24 mouse cellular contexts compared by ENCODE assay signal in the genomic region with DNA sequence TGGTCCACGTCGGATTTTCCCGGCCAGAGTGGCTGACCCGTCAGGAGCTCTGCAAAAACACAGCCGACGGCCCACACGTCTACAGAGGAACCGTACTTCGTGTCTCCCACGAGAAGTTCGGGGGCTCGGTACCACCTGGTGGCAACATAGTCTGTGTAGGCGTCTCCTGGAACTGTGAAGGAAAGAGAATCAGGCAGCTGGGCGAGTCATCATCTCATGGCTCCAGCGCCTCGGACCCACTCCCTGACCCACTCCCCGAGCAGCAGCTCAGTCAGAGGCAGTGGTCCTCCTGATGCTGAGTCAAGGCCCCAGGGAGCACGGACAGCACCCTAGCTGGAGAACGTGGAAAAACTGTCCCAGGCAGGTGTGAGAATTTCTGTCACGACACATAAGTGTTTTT. TPM values are rescaled to one million over a fixed set of nuclear protein-coding genes. Genes with fewer than 3 reads are reported as not detected.
"Had no signal": no experiment of that assay in that cellular context is flagged by ENCODE, and none has a peak within 500 bp of the region (broad histone marks: within the 10 kb centered on the region; RNA-seq: fewer than 3 reads in every experiment).

No protein-coding gene starts in this region.

- ATAC-seq: hindbrain, embryonic 16.5 days; inflammation-experienced regulatory T-cells, adult 6 months; intestine, embryonic 15.5 days; intestine, postnatal 0 days; liver, embryonic 12.5 days had no signal

- H3K27me3 ChIP-seq: heart, embryonic 13.5 days; heart, embryonic 15.5 days; hindbrain, embryonic 12.5 days; intestine, embryonic 15.5 days; limb, embryonic 12.5 days; liver, embryonic 12.5 days had no signal

- H3K9ac ChIP-seq: heart, embryonic 13.5 days; heart, embryonic 15.5 days; hindbrain, embryonic 12.5 days; hindbrain, embryonic 14.5 days; intestine, embryonic 15.5 days; limb, embryonic 12.5 days; liver, embryonic 12.5 days; liver, embryonic 14.5 days had no signal

- H3K4me3 ChIP-seq: heart, adult 2 months; heart, embryonic 13.5 days; heart, embryonic 15.5 days; hindbrain, embryonic 10.5 days; hindbrain, embryonic 12.5 days; intestine, embryonic 15.5 days; limb, embryonic 12.5 days; liver, embryonic 12.5 days had no signal

- H3K4me2 ChIP-seq: heart, embryonic 13.5 days; heart, embryonic 15.5 days; hindbrain, embryonic 12.5 days; hindbrain, embryonic 14.5 days; intestine, embryonic 15.5 days; limb, embryonic 12.5 days; liver, embryonic 12.5 days had no signal

- H3K4me1 ChIP-seq: heart, embryonic 13.5 days; heart, embryonic 15.5 days; hindbrain, embryonic 10.5 days; hindbrain, embryonic 12.5 days; intestine, embryonic 15.5 days; limb, embryonic 12.5 days; liver, embryonic 12.5 days had no signal

- DNase-seq: gastrocnemius, postnatal 14 days; heart, adult 2 months; heart, postnatal 4 days; kidney, adult 18-20 months; kidney, adult 8-10 months; kidney, postnatal 10 days; kidney, postnatal 25 days; kidney, postnatal 4 days; layer of hippocampus, adult 9-11 months; layer of hippocampus, postnatal 36 days; left cerebral cortex, postnatal 4 days; liver had no signal

- H3K9me3 ChIP-seq: heart, embryonic 13.5 days; heart, embryonic 15.5 days; hindbrain, embryonic 10.5 days; hindbrain, embryonic 12.5 days; intestine, embryonic 15.5 days; limb, embryonic 12.5 days; liver, embryonic 12.5 days had no signal

- H3K36me3 ChIP-seq: heart, embryonic 13.5 days; heart, embryonic 15.5 days; hindbrain, embryonic 10.5 days; hindbrain, embryonic 12.5 days; intestine, embryonic 15.5 days; limb, embryonic 12.5 days; liver, embryonic 12.5 days had no signal

- H3K27ac ChIP-seq: heart, adult 2 months; heart, embryonic 13.5 days; heart, embryonic 15.5 days; hindbrain, embryonic 10.5 days; hindbrain, embryonic 12.5 days; hindbrain, embryonic 14.5 days; intestine, embryonic 15.5 days; limb, embryonic 12.5 days; liver, embryonic 12.5 days; liver, embryonic 14.5 days had no signal

RNA-seq across cellular contexts. Expression of a gene that starts 34.0 kb away (rescaled TPM):
- polyA plus RNA-seq: heart, embryonic 13.5 days had no signal
